Mouse (Mus musculus): ENCODE results near the gene Znrf3.

Znrf3 gene

DNA sequence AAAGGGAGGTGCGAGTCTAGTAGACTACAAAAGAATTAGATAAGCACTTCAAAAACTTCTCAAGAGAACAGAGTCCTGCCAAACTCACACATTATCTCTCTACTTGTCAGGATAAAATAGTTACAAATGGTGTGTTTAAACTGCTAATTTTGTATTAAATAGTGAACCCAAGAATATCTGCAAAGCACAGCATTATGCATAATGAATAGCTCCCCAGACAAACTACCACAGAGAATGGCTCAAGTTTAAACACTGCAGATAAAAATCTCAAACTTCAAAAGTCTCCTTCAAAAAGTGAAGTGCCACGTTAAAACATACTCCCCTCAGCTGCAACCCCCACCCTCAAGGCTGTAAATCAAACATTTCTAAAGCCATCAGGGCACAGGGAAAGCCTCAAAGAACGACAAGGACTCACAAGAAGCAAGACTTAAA is 2.0 kb downstream of the Znrf3 start:
- CTCF ChIA-PET: interaction anchor here (0.6 kb wide), 1 partner anchor 13 kb away, joined by 17 read pairs; no protein-coding TSS in a partner anchor

DNA sequence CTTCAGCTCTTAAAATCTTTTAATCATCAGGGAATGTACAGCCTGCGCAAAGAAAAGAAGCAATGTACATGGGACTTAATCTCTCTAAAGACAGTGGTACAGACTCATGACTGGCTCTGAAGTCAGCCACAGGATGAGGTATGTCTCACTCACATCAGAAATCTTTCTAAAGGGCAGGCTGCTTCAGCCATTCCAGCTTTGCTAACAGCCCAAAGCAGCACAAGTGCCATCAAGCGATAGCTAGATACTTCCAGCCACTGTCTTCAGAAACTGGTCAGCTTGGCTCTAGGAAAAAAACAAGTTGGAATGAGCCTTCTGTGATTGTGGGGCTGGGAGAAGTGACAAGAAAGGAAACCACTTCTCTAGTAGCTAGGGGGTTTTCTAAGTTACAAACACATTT is 7.0 kb downstream of the Znrf3 start:
- CTCF ChIA-PET: no interaction called here

- CTCF ChIA-PET: interaction anchor here (0.5 kb wide), 1 partner anchor 76 kb away, joined by 3 read pairs; no protein-coding TSS in a partner anchor
These were observed 7.7 kb downstream of the Znrf3 start for GRCm38 (mm10) chr11:5436988-5437387.

DNA sequence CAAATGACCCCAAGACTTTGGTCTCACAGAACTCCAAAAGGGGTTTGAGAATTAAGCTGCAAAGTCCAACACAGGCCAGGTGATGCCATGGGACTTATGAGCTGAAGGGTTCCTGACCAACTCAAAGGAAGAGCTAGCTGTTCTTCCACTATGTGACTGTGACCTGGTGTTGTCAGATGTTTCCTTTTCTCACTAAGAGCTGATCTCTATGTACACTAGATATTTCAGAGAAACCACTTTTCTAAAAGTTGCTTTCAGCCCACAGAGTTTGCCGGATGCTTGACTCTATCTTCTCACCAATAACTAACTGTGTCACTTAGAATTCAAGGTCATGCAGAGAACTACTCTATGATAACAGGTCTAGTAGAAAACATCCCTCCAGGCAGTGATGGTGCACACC is 9.2 kb downstream of the Znrf3 start:
- CTCF ChIA-PET: interaction anchor here (0.6 kb wide), 1 partner anchor 1268 kb away, joined by 3 read pairs; no protein-coding TSS in a partner anchor

- CTCF ChIA-PET: no interaction called here
These were observed 12.3 kb downstream of the Znrf3 start for GRCm38 (mm10) chr11:5432330-5432729.

DNA sequence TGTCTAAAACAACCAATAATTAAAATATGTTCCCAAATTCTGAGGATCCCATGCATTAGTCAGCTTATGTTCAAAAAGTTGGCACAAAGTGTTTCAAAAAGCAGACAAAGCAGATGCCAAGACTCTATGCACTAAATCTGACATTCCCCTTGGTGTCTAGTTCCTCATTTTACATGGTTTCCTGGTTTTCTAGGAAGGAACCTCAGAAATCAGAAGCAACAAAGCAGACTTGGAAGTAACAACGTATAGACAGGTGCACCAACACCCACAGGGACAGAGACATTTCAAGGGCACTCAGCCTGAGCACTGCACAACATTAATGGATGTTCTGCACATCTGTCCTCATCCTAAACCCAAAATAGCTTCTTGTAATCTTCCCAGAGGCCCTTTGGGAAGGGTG is 13.8 kb downstream of the Znrf3 start:
- CTCF ChIA-PET: no interaction called here

GRCm38 (mm10) chr11:5429396-5430190 is 15.1 kb downstream of the Znrf3 start:
- CTCF ChIA-PET: interaction anchor here (0.6 to 0.7 kb wide), 2 partner anchors 13 to 282 kb away, joined by 3 to 17 read pairs; no protein-coding TSS in a partner anchor

GRCm38 (mm10) chr11:5427251-5427650 is 17.4 kb downstream of the Znrf3 start:
- CTCF ChIA-PET: no interaction called here

- CTCF ChIA-PET: no interaction called here
These were observed 18.3 kb downstream of the Znrf3 start for GRCm38 (mm10) chr11:5426317-5426716.

DNA sequence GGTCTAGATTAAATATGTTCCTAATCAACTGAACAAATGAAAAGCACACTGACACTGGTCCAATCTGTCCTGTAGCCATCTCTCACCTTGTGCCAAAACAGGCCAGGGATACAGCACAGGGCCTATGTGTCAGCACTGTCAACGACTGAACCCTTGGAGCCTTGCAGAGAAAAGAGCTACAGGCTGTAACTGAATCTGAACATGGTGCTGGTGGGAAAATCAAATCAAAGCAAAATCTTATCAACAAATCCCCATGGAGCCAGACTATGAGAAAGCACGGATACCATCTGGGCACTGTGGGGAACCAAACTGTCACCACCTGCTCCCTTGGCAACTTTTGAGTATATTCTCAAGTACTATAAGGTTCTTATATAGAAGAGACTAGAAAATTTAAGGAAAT is 19.5 kb downstream of the Znrf3 start:
- CTCF ChIA-PET: interaction anchor here (0.6 kb wide), 1 partner anchor 49 kb away, joined by 3 read pairs; no protein-coding TSS in a partner anchor

GRCm38 (mm10) chr11:5424185-5424584 is 20.5 kb downstream of the Znrf3 start:
- CTCF ChIA-PET: no interaction called here

- CTCF ChIA-PET: no interaction called here
These were observed 21.6 kb downstream of the Znrf3 start for GRCm38 (mm10) chr11:5423000-5423399.

GRCm38 (mm10) chr11:5422252-5422636 is 22.4 kb downstream of the Znrf3 start:
- CTCF ChIA-PET: no interaction called here

GRCm38 (mm10) chr11:5421506-5422251 is 23.0 kb downstream of the Znrf3 start:
- CTCF ChIA-PET: no interaction called here

- CTCF ChIA-PET: no interaction called here
These were observed 28.9 kb downstream of the Znrf3 start for GRCm38 (mm10) chr11:5415617-5416338.

- CTCF ChIA-PET: no interaction called here
These were observed 29.6 kb downstream of the Znrf3 start for GRCm38 (mm10) chr11:5414856-5415616.

DNA sequence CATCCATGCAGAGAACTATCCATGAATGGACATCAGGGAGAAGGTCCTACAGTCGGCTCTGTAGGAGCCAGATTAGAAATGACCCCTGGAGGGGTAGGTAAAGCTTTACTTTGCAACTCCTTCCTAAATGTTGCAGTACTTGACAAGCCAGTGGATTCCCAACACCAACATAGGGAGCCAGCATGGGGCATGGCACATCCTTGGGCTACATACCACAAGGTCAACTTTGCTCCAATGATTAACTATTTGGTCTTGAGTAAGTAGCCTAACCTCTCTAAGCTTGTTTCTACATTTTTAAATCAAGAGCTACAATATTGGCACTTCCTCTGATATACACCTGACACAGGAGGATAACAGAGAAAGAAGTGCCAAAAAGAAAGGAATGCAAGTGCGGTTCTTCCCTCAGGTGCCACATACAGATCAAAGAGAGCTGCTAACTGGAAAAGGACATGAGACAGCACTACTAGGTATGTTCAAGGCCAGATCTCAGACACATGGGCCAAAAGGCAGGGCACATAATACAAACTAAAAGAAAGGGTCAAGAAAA is 31.9 kb downstream of the Znrf3 start:
- CTCF ChIA-PET: no interaction called here

GRCm38 (mm10) chr11:5411577-5411976 is 33.1 kb downstream of the Znrf3 start:
- CTCF ChIA-PET: no interaction called here

DNA sequence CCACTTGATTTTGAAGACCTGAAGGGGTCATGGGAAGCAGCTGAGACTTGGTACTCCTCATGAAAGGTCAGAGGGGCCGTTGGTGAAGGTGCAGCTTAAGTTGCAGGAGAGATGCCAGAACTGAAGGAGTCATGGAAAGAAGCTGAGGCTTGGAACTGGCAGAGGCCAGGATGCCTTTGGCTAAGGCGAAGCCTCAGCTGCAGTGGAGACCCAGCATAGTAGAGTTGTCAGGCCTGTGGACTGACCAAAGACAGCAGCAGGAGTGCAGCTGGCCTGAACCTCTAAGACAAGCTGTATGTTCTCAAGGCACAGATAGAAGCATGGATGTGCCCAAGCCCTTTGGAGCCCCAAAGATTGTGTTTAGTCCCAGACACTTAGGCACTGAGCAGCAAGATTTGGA is 40.5 kb downstream of the Znrf3 start:
- CTCF ChIA-PET: no interaction called here

GRCm38 (mm10) chr11:5402127-5402733 is 42.4 kb downstream of the Znrf3 start:
- CTCF ChIA-PET: interaction anchor here (0.5 kb wide), 2 partner anchors 305 to 481 kb away, joined by 3 to 12 read pairs; no protein-coding TSS in a partner anchor
